Mouse (Mus musculus): ENCODE measurements at regions not wholly inside any gene's neighbourhood (a gene's known extent, or its start where the extent isn't known, plus 50 kb on each side); places are given as distances from the start of the nearest gene placed in this dataset.
"Not testable (repeated sequence)": the region's sequence is repeated elsewhere in the genome, so short reads cannot be mapped to it uniquely, and the experiment has no call there.

GRCm38 (mm10) chr13:111860931-111861330, 52.1 kb upstream of the Map3k1 start:
- no peak for DNase-seq (ENCODE audit: low spot score in 2 of 2)

- DNase-seq (ENCODE audit: low spot score in 2 of 2): no peak
These were observed 53.5 kb upstream of the Map3k1 start for GRCm38 (mm10) chr13:111862316-111862715.

- DNase-seq (ENCODE audit: low spot score in 2 of 2): no peak
These were observed 57.2 kb upstream of the Map3k1 start for GRCm38 (mm10) chr13:111865956-111866355.

DNA sequence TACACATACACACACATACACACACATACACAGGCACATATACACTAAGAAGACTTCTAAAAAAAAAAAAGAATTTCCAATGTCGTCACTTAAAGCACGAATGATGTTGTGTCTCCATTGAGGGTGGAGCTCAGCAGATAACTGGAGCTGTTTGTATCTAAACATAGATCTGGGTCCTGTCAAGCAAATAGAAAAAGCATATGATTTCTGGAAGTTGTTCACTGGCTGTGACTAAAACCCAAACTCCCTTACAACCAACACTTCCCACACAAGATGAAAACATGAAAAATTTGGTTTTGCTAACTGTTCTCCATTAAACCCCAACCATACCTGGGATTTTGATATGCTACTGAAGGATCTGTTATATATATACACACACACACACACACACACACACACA, 58.5 kb upstream of the Map3k1 start:
- no peak for DNase-seq (ENCODE audit: low spot score in 2 of 2)

DNA sequence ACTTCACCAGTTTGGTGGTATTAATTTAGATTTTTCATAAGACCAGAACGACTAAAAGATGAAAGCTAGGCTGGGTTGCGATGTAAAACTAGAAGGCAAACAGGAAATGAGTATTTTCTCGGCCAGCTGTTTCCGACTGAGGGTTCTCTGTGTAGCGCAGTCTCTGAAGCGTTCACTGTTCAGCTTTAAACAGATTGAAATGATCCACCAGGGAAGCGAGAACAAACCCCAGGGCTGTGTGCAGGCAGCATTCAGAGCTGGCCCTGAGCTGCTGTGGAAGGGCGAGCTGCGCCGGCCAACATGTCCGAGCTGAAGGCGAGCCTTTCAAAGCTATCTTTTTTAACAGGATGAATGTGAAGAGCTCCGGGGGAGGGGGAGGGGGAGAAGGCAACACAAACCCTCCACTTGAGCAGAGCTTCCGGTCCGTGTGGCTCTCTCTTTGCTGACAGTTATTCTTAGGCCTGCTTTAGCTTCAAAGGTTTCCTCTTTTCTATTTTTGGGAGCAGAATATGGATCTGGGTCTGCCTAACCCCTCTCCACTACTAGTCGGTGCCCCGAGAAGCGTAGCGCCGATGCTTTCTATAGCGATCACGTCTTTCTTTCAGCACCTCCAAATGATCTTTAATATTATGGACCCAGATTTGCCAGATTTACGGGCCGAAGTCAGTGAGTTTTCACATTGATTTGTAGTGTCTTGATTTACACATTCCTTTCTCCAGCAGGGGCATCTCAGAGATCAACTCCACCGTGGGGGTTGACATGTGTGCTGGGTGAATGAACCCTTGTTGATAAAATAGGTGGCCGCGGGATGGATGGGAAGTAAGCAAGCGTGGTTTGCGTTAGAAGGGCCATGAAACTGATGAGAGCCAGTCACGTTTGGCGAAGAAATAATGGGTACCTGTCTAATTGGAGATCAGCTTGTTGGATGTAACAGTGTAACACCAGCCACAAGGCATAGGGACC, 59.3 kb upstream of the Map3k1 start:
- DNase-seq (ENCODE audit: low spot score in 2 of 2): peak; percentile 16 to 20

- DNase-seq (ENCODE audit: low spot score in 2 of 2): no peak
These were observed 60.2 kb upstream of the Map3k1 start for GRCm38 (mm10) chr13:111868947-111869346.

DNA sequence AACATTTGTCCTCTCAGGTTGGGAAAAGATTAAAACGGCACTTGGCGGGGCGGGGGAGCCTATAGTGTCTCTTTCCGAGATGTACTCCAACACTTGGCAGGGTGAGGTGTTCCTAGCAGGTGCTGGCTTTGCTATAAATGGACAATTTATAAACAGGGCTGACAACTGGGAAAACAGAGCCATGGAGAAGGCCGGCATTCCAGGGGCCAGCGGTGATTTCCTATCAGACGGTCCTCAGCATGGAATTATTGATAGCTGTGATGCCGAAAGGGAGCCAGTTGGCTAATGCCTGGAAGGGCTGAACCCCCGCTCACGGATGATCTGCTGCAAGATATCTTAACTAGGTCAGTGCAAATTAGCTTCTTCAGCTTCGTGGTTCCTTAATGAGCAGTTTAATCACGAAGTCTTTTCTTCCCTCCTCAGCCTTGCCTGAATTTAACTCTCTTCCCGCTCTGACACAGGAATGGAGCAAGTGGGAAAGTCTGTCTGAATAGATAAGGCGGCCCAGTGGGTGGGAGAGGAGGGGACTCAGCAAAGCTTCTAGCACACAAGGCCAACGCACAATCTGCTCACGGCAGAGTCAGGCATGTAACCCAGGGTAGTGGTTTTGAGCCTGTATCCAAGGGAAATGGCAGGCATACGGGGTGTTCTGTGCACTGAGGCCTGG, 61.1 kb upstream of the Map3k1 start:
- peak; percentile 23 to 65 for DNase-seq (ENCODE audit: low spot score in 2 of 2)

DNA sequence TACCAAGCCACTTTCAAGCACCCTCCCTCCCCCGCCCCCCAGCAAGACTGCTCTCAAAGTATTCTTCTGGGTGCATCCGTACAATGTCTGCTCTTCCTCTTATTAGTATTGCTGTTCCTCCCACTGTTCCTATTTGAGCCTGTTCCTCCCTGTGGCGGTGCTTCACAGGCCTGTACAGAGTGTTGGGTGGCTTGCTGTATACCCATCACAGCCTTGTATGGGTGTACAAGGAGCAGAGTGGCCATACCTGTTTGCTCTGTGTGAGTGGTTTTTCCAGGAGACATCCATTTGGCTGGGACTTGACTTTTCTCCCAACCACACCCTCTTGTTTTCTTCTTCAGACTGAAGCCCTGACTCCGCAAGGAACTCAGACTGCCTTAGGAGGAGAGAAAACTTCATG, 61.7 kb upstream of the Map3k1 start:
- DNase-seq (ENCODE audit: low spot score in 2 of 2): no peak

DNA sequence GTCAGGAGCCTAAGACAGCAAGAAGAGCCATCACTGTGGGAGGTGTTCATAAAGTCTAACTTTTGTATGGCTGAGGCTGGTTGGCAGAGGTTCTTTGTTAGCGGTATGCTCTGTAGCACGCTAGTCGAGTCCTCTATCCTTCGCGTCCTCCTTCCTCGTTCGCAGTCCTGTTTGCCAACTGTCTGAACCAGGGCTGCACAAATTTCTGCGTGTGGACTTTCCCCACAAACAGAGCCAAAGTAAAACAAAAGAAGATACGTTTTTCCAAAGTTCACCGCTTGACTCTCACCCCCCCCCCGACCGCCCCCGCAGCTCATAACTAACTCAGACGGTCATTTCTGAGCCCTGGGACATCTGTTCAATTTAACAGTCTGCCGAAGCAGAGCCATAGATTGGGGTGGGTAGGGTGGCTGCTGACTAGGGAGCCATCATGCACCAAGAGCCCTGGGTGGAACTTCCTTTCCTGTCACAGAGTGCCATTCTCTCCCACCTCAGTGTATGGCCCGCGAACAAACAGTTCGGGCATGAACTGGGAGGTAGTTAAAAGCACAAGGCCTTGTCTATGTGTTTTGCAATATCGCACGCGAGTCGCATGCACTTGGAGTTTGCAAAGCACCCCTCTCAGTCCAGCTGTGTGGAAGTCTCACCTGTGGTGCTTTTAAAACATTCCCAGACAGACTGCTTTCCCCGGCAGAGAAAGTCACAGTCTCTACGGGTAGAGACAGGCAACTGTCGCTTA, 63.0 kb upstream of the Map3k1 start:
- no peak for DNase-seq (ENCODE audit: low spot score in 2 of 2)

DNA sequence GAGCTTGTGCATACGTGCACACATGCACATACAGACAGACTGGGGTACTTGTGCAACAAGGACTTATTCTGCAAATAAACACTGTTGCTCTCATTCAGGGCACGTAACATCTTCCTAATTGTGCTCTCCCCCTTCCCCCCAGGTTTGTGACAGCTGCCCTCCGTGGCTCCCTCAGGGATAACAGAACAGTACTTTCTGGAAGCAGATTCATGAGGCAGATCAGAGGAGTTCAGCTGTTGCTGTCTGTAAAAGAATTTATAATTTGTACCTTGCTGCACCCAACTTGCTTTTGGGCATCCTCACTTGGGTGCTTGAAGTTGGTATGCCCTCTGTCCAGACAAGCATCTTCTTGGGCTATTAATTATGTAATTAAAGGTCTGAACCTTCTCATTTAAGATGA, 65.5 kb upstream of the Map3k1 start:
- DNase-seq (ENCODE audit: low spot score in 2 of 2): no peak

GRCm38 (mm10) chr13:111876404-111876803, 67.6 kb upstream of the Map3k1 start:
- no peak for DNase-seq (ENCODE audit: low spot score in 2 of 2)

DNA sequence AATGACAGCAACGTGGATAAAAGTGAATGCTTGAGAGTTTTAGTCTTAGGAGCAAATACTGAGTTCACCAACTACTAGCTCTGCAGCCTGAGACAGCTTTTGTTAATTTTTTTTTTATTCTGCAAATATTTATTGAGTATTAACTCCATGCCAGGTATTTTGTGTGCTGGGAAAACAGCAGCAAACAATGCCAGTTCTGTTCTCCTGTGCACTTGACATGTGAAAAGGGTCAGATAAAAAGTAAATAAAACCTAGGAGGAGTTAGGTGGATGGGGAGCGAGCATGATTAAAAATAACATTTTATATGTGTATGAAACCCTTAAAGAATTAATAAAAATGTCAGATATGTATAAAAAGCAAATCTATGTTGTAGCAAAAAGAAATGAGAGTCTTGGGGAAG, 68.1 kb upstream of the Map3k1 start:
- no peak for DNase-seq (ENCODE audit: low spot score in 2 of 2)

- DNase-seq (ENCODE audit: low spot score in 2 of 2): not testable (repeated sequence)
These were observed 75.2 kb upstream of the Map3k1 start for GRCm38 (mm10) chr13:111883768-111884566.

GRCm38 (mm10) chr13:111890792-111891191, 82.0 kb upstream of the Map3k1 start:
- no peak for DNase-seq (ENCODE audit: low spot score in 2 of 2)

GRCm38 (mm10) chr13:111892141-111892540, 83.3 kb upstream of the Map3k1 start:
- DNase-seq (ENCODE audit: low spot score in 2 of 2): no peak

- DNase-seq (ENCODE audit: low spot score in 2 of 2): no peak
These were observed 84.5 kb upstream of the Map3k1 start for GRCm38 (mm10) chr13:111893221-111893713.

- DNase-seq (ENCODE audit: low spot score in 2 of 2): no peak
These were observed 86.1 kb upstream of the Map3k1 start for GRCm38 (mm10) chr13:111894804-111895478.

DNA sequence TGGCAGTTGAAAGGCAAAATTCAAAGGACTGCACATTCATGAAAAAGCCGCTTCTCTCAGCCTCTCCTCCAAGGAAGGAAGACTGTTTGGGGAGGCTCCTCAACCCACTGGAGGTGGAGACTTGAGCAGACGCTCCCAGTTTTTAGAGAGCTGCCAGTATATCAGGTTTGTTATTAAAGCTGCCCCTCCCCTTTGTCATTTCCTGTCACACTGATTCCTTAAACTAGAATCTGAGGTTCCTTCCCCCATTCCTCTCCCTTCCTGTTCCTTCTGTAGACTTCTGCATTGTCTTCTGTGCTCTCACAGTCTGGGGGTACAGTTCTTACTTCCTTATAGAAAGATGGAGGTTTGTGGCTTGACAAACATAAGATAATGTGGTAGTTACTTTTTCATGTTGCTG, 87.5 kb upstream of the Map3k1 start:
- no peak for DNase-seq (ENCODE audit: low spot score in 2 of 2)

- no peak for DNase-seq (ENCODE audit: low spot score in 2 of 2)
These were observed 94.6 kb upstream of the Map3k1 start for GRCm38 (mm10) chr13:111903361-111903760.

GRCm38 (mm10) chr13:111903931-111904330, 95.1 kb upstream of the Map3k1 start:
- DNase-seq (ENCODE audit: low spot score in 2 of 2): no peak

Data from right cerebral cortex, postnatal 36 days (tissue).